Mouse (Mus musculus) erythroid progenitor cell, adult 5-6 weeks (primary cell): Measurements from ENCODE around the gene Cbx5. TPM values are rescaled to one million over a fixed set of nuclear protein-coding genes. Genes with fewer than 3 reads are reported as not detected.

Experiments
- ATAC-seq: replicated peaks from 2 replicates; pipeline ENCODE4 v1.8.0; 2016; ENCODE audit warnings: moderate number of reproducible peaks, mild to moderate bottlenecking, moderate TSS enrichment, inconsistent platforms; ENCODE audit not compliant: poor library complexity, low FRiP score, severe bottlenecking
- total RNA-seq, 2 experiments: library from RNA; stranded (forward) in 1 of 2; stranded (reverse) in 1 of 2; fragments of 150-400 nt in 1 of 2; fragments of 186-747, 209-891 nt in 1 of 2; gene quantifications; 2 replicates each; pipeline versions ENCODE4 v1.2.3 to v1.2.4; 2015 to 2017; ENCODE audit warnings: low replicate concordance in 2 of 2

The Cbx5 gene
- total RNA-seq, 2 experiments from 2014 or later = 181 to 236 TPM

DNA sequence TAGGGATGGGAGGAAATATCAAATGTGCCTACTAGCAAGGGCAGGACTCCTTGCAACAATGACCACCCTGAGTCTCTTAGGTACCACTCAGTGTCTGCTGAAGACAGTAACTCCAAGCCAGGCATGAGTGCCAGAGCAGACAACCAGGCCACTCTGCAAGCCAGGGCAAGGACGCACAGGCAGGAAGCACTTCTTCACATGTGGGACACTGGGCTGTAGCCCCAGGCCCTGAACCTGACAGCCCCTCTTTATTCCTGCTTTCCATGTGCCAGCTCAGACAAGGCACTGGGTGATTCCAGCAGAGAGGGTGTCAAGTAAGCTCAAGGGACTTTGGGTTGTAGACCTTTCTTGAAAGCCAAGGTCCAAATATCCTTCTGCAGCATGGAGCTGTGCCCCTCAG is 60.8 kb downstream of the Cbx5 start:
- ATAC-seq = no peak

DNA sequence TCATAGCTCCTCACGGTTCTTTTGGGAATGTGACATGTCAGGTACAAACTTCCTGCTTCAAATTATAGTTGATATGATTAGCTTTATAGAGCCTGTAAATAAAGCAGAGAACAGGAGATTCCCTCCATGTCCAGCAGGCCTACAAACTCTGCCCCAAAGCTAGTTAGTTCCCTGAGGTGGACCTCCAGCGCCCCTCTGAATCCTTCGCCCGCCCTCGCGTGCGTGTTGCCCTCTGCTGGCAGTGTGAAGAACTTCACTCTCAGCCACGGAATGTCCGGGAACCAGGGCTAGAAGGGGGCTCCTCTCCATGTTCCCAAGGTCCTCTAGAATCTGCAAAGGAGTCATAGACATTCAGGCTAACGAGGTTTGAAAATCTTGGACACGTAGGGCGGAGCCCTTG is 61.5 kb downstream of the Cbx5 start:
- ATAC-seq = no peak

DNA sequence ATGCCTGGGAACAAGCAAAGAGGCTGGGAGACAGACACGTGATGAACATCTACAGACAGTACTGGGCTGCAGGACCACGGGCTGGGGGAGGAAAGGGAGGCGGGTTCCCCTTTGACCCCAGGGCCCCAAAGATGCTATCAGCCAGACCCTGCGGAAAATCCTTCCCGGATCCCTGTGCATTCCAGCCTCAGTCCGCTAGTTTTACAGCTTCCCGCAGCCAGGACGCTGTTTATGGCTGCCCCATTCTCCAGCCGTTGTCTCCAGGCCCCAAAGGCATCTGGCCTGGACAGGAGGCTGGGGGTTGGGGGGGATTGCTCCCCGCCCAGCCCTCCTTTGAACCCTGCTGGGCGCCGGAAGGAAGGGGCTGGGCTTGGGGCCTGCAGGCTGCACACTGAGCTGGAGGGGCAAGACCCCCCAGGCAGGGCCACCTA is 62.0 kb downstream of the Cbx5 start:
- no peak for ATAC-seq

DNA sequence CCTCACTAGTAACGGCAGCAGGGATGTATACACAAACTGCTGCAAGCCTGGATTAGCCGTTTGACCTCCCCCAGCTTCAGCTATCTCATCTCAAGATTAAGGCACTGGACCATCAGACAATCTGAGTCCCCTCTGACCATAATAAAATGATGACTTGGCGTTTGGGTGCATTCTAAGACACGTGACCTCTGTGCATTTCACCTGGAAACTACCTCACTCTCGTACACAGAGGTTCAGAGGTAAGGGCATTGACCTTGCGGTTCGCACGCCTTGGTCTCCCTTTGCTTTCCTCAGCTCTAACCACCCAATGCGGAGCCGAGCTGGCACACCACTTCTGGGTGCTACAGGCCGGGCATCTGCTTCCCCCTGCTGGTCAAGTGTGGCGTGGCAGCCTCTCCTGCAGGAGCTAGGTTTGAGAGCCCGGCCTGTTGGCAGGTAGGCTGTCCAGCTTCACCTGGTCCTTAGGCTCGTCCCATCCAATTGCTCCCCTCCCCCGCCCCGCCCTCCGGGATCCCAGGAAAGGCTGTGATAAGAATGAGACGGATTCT is 62.7 kb downstream of the Cbx5 start:
- ATAC-seq = peak; percentile 77

DNA sequence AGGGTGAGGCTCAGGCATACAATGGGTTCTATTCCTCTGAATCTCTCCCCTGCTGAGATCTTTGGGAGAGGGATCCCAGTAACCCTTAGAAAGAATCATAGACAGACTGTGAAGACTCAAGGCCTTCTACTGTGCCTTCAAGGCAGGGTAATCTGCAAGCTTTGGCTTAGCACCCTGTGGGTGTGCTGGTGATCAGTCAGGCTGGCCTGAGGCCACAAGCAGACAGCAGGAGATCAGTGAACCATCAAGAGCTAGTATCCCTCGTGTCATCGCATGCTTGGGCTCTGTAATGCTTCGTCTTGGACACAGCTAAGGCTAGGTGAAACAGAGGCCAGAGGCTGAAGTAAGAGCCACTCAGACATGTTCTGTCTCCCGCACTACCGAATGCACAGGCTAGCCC is 66.4 kb downstream of the Cbx5 start:
- ATAC-seq = no peak

DNA sequence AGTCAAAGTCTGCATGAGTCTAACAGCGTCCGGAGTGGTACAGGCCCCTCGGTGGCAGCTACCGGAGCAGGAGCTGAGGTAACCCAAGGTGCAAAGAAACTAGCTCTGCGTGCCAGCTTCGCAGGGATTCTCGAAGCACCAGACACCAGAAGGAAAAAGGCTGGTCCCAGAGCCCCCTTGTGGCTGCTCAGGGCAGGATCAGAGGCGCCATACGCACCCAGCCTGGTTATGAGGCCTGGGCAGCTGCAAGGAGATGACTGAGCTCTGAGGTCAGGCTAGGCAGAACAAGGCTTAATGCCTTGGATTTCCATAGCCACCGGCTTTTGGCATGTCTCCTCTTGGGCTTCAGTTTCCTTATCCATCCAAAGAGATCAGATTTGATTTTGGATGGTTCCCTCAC is 67.1 kb downstream of the Cbx5 start:
- no peak; the same call in 1 of the 2 replicates for ATAC-seq

DNA sequence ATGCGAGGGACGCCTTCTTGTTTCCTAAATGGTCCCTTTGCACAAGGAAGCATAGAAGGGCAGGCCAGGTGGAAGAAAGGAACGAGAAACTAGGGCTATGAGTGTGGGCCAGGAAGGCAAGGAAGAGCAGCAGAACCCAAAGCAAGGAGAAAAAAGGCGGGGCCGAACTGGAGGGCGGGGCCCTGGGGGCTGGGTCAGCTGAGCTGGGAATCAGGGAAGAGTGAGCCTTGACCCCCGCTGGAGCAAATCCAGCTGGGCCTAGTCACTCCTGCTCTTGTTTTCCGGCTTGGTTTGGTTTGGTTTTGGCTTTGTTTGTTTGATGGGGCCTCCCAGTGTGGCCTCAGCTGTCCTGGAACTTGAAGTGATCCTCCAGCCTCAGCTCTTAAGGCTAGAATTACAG is 68.3 kb downstream of the Cbx5 start:
- ATAC-seq = no peak

DNA sequence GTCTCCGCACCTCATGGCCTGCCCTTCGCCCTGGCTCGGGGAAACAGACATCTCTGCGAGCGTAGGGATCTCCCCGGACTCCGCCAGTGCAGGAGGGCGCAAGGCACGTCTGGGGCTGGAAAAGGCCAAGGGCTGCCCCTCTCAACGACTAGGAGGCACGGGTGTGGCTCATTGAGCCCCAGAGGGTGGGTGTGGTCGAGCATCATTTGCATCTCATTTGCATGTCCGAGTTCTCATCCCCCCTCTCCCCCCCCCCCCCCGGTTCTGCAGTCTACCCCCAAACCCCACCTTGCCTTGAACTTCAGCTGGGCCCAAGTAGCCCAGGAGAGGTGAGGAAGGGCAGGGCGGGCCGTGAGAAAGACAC is 69.3 kb downstream of the Cbx5 start:
- no peak for ATAC-seq

DNA sequence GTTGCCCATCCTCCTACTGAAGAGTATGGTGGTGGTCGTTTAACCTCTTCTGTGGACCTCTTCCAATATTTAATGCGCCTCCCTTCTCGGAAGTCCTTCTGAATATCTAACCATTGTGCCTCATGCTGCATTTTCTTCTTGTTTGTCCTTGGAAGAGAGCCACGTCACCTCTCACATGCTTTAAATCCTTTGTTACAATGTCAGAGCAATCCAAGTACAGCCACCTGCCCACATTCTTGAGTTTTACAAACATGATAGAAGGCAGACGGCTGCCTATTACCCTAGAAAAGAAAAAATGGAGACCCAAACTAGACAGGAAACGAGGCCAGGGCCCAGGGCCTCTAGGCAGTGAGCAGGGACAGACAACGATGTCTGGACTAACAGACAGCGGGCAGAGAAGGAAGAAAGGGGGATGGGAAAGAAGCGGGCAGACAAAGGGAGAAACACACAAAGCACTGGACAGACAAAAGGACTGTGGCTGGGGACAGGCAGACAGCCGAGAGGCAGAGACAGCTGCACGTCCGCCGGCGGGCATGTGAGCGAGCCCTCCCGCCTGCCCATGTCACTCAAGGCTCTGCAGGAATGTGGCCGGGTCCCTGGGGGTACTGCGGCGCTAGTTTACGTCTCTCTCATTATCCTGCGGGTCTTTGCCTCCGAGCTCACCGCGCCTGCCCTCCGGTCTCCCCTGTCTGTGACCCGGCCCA is 69.9 kb downstream of the Cbx5 start:
- ATAC-seq = no peak

DNA sequence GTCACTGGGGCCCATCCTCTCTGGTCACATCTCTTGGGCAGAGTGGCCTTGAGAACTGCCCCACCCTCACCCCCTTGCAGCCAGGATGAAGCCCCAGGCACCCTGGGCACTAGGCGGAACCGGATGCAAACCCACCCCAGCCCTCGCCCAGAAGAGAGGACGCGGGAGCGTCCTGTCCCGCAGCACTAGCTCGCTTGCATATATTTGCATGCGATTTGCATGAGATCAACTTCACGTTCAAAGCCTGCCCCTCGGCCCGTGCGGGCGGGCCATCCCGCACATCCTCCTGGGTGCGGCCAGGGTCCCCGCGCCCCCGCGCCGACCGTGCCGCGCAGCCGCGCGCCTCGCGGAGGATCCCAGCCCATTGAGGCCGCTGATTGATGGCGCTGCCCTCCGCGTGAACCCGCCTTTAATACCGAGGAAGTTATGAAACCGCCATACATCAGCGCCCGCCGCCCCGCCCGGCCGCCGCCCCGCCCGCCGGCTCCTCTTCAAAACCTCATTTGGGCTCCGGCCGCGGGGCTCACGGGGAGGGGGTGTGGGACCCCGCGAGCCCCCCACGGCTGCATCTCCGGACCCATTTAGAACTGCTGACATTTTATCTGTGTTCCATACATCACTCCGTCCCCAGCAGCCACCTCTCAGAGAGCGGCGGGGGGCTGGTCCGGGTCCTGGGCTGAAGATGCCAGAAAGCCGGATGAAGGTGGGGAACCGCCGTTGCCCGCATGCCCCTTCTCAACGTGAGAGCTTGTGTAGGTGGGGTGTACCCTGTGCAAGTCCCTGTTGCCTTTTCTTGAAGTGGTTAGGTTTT is 70.6 kb downstream of the Cbx5 start:
- no peak for ATAC-seq

DNA sequence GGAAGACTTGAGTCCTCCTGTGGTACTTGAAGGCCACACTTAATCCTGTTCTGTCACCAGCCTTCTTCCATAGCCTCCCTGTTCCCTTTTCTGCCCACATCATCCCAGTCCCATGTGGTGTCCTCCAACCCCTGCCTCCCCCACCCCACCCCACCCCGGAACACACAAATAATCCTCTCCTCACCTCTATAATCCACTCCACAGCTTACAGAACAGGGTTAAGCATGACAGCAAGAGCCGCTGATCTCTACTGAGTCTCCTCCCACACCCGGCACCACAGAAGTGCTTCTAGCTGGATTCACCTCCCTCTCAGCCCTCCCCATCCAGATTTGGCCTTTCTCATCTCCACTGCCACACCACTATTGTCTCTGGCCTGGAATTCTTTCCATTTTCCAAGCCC is 71.8 kb downstream of the Cbx5 start:
- ATAC-seq = no peak

DNA sequence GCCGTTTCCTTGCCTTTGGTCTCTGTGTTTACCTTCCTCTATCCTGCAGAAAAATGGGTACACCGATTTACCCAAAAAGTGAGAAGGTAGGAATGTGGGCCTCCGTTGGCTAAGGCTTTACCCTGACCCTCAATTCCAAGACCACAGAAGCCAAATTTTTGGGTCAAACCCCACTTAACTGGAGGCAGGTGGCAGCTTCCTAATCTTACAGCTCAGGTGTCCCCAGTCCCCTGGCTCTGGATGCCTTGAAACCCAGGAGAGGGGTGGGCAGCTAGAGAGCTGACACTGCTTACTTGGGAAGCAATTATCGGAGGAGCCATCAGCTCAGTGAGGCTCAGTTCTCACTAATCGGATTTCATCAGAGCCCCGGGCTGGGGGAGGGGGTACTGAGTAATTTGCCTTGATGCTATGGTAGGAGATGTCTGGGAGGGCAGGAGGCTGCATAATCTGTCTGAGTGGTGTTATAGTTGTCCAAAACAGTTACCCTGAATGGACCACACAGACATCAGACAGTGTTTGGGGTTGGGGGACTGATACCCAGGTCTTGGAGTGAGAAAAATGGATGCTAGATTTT is 72.5 kb downstream of the Cbx5 start, which contains the start of gene Smug1:
TSS of gene Smug1 (minus strand) at position 51 of the 574 bp plus-strand sequence.
- no peak for ATAC-seq

DNA sequence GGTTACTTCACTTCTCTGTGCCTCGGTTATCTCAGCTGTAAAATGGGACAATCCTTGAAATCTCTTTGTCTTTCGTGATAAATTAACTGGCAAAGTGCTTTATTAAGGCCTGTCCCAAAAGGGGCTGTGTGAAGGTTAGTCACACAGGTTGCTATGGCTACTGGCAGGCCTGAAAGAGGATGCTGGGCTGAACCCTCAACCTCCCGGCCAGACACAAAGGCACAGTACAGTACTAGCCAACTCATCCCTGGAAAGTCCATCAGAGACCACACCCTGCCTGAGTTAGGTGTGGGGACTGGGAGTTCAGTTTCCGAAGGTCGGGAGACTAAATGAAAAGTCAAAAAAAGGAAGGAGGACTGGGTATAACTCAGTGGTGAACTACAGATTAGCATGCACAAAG is 73.7 kb downstream of the Cbx5 start:
- ATAC-seq = no peak

DNA sequence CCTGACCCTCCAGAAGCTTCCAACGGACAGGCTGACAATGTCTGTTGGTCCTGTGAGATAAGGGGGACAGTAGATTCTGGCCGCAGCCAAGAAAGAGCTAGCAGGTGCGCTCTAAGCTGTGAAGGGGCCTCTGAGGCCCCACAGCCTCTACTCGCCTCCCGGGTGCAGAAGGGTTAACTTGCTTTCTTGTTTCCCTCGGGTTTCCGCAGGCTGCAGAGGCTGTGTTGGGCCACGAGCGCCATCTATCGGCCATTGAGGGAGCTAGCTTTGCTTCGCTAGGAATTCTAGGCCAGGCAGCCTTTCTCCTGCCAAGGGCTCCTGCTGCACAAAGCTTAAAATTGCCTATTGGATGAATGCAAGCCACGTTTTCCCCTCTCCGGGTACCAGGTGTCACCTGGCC is 74.2 kb downstream of the Cbx5 start:
- peak; percentile 65 for ATAC-seq

DNA sequence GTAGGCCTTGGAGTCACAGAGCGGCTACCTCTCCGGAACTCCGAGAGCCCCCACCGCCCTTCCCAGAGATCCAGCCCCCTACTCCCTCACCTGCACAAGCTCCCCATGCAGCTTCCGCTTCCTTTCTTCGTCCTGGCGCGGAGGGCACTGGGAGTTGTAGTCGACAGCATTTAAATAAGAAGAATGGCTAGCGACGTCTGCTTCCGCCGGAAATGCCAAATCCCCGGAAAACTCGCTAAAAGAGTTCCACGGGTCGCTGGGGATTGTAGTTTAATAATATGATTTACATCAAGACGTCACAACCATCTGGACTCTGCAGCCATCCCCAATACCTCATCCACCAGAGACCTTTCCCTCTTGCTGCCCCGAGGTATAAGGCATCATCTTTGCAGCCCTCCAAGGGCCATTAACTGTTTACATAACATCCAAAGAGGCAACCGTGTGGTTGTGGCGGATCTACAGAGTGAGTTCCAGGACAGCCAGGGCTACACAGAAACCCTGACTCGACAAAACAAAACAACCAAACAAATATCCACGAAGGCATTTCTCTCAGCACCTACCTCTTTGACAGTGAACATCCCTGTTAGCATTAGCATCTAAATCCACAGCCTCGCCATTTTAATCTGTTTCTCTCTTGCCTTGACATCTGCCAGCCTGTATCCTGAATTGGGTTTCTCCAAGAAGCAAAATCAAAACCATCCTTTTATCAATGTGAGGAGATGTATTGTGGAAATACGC is 76.3 kb downstream of the Cbx5 start:
- peak; percentile 58; the same call in 1 of the 2 replicates for ATAC-seq

DNA sequence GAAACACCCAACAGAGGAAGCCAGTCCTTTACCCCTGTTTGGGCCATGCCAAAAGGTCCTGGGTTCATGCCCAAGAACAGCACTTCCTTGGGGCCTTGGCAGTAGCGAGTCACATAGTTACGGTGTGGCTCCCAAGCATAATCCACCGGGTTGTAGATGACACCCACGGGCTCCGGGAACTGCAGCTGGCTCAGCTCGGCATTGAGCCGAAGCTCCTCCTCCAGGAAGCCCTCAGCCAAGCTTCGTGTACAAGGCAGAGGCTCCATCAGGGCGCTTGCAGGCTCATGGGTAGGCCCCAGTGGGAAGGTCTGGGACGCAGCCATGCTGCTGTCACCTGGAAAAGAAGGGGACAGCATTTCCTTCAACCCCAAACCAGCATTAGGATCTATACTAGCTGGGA is 82.0 kb downstream of the Cbx5 start:
- no peak for ATAC-seq

DNA sequence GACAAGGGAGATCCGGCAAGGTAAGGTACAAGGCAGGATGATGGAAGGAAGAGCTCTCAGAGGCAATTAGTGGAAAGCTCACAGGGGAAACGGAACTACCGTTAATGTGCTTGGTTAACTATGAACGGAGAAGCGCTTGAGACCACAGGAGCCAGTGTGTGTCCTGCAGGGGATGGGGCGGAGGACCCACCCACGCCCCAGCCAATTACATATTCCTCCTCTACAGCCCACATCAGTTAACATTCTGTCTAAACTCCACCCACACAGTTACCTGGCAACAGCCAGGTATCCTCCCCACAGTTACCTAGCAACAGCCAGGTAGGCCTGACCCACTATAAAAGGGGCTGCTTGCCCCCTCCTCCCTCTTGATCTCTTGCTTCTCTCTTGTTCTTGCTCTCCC is 82.7 kb downstream of the Cbx5 start:
- no peak for ATAC-seq

DNA sequence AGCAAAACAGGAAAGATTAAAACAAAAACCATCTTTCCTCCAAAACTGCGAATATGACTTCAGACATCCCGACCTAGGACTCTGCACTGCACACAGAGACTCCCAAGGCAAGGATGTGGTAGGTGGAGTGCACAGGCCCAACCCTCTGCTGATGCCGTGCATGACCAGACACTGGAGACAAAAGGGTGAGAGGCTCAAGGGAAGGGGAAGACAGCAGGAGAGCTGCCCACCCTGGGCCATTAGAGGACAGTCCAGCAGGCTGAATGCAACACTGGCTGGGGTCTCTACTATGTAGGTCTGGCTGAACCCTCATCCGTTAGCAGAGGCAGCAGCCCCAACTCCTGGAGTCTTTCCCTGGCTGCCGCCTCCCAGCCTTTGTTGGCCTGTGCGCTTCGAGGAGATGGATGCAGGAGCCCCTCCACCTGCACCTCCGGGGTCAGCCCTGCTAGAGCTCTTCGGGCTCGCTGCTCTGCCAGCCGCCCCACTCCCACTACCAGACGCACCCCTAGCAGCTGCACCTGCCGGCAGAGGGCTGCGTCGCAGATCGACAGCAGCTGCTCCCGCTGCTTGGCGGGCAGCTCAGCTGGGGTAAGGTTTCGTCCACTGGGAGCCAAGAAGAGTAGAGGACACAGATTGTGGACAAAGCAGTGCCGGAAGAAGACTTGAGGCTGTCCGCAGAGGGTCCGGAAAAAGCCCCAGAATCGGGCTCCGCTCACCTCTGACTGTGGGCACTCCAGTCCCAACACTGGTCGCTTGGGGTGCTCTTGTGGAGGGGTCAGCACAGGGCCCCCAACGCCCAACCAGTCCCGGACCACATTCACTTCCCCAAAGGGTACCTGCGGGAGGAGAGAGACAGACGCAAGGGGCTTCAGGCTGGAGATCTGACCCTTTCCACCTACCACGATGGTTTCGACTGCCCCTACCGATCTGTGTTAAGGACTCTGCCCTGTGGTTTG is 84.0 kb downstream of the Cbx5 start:
- no peak for ATAC-seq
